Mouse (Mus musculus) kidney, adult 2 months (tissue): Measurements from ENCODE around the gene Slc8a3.

ENCODE experiments used
- CTCF ChIP-seq: fragments of 200-500 bp; conservative IDR thresholded peaks from 2 replicates; pipeline ENCODE4 v1.5.1; 2011; ENCODE audit warnings: low read depth, mild to moderate bottlenecking, control low read depth, low read length, moderate library complexity, mixed read lengths; ENCODE audit not compliant: insufficient read depth, insufficient read length
- POLR2A ChIP-seq: fragments of 200-500 bp; IDR thresholded peaks from one replicate; pipeline ENCODE4 v1.6.1; 2011; ENCODE audit warnings: low read depth, low read length, control low read depth

- TF ChIP-seq POLR2A: no peak
- no peak for TF ChIP-seq CTCF
These were observed 157.7 kb downstream of the Slc8a3 start for GRCm38 (mm10) chr12:81175252-81175651.
